Mouse (Mus musculus): ENCODE data around the gene Olfr800.

Gene Olfr800

GRCm38 (mm10) chr10:129657394-129657793, at the start of gene Olfr800:
Gene Olfr800 (plus strand): TSS chr10:129657694.
- DNase-seq = no peak

- no peak for DNase-seq
Measured at GRCm38 (mm10) chr10:129612470-129612869, 45.0 kb upstream of the Olfr800 start, which contains the start of gene Olfr796. Gene Olfr796 (minus strand): TSS chr10:129612570.

DNA sequence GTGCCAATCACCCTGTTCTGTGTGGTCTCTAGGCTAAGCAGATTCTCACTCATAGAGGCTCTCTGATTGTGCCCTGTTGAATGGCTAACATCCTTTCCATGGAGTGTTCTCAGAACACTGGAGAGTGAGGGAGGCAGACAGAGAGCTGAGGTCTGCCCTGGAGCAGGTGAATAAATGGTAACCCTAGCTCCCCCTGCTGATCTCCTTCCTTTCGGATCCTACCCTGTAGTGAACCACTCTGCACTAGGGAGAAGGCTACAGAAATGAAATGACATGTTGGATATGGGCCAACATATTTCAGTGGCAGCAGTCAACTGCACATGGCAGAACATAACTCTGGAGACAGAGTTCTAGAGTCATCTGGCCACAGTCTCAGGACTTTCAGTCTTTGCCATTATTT, 35.8 kb upstream of the Olfr800 start:
- DNase-seq = no peak

GRCm38 (mm10) chr10:129623251-129623650, 34.2 kb upstream of the Olfr800 start:
- no peak for DNase-seq

GRCm38 (mm10) chr10:129627834-129628233, 29.7 kb upstream of the Olfr800 start, which contains the start of gene Olfr798:
Gene Olfr798 (minus strand): TSS chr10:129627934.
- no peak for DNase-seq

DNA sequence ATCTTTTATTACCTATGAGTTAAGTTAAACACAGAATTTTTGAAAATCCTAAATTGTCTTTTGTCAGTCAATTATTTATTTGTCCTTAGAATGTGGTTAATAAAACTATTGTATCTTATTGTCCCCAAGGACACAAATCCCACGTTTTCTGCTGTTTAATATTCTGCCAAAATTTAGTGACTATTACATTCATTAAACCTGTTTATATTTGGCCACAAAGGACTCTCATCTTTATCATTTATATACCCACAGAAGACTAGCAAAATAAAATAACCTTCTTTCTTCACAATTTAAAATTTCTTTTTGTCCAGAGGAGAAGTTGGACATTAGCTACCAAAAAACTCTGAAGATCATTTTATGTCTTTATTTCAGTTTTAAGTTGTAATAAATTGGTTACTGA, 20.3 kb upstream of the Olfr800 start, which contains the start of gene Olfr799:
Gene Olfr799 (plus strand): TSS at position 301 of the 400 bp plus-strand sequence.
- no peak for DNase-seq

DNA sequence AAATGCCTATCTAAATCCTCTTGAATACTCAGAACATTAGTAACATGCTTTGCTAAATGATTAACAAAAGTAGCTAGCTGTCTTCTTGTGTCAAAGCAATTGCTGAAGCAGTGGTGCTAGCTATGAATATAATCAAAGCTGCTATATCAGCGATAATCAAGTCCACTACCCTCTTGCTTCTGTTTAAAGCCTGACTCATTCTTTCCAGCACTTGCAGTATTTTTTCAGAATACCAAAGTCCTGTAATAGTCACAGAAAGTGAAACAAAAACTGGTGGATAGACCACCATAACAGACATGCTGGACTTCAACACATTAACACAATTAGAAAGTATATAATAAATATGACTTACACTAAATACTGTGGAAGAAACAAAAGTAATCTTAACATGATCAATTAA, 5.7 kb upstream of the Olfr800 start:
- DNase-seq = no peak

DNA sequence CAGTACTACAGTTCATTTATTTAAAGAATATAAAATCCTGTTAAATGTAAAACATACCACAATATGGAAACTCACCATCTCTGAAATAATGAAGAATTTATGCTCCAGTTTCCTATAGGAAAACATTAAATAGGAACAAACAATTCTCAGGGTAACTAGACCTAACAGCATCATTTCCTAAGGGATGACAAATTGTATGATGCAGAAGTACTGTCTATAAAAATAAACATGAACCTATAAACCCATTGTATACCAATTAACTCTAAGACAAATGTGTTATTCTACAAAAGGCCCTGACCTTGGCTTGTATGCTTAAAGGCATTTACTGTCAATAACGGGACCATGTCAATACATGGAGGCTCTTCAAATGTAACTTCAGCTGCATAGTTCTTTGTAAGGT, 16.3 kb downstream of the Olfr800 start, which contains the start of gene Olfr801:
Gene Olfr801 (minus strand): TSS at position 101 of the 400 bp plus-strand sequence.
- DNase-seq = no peak

DNA sequence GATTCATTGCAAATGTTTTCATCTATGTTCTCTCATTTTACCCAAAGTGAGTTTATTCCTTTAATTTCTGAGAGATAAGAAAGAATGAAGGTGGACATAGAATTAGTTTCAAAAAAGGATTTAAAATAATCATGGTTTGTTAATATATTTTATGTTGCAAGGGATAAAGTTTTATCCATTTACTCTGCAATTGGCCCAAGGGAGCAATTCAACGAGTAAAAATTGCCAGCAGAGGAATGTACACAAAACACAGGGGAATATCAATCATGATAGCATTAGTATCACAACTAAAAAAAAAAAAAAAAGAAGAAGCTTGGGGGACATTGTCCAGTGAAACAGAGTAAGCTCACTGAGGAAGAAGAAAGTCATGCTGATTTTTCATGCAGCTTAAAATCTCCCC, 30.6 kb downstream of the Olfr800 start, which contains the start of gene Olfr802:
Gene Olfr802 (minus strand): TSS at position 101 of the 400 bp plus-strand sequence.
- no peak for DNase-seq

DNA sequence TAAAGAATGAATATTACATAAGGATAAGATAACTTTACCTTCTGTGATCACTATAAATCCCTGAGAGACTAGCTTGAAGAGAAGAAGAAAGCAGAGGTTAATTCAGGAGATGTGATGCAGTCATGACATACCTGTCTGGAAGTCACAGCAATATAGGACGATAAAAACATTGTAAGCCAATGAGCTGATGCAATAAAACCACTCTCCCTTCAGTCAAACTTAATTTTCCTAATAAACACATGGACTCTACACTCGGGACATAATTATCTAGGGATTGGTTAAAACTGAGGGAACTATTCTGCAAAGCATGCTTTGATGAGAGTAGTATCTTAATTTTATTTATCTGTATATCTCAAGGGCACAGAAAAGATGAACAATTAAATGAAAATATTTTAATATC, 36.7 kb downstream of the Olfr800 start, which contains the start of gene Olfr803:
Gene Olfr803 (minus strand): TSS at position 101 of the 400 bp plus-strand sequence.
- no peak for DNase-seq

DNA sequence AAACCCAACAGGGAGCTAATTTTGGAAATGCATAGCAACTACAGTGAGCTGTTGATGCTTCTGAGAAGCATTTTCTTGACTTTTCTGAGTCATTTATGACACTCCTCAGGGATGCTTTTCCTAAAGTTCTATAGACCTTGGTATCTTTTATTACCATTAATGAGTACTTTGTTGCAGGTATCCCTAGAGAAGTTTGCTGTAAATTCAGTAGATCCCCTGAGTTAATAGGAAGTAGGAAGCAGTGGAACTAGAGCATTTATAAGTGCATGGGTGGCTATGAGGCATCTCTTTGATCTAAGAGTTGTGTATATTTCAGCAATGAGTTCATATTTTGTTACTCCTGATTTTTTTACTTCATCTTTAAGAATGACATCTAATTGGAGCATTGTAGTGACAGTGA, 45.4 kb downstream of the Olfr800 start, which contains the start of gene Olfr804:
Gene Olfr804 (plus strand): TSS at position 301 of the 400 bp plus-strand sequence.
- DNase-seq = no peak
